Mouse (Mus musculus): Measurements from ENCODE around the gene Dhcr24. TPM values are rescaled to one million over a fixed set of nuclear protein-coding genes. Genes with fewer than 3 reads are reported as not detected.

The Dhcr24 gene
- polyA plus RNA-seq, 1 experiment from 2014 or later, result 6.4 TPM

- no peaks in the 10 kb centered on the region for H3K36me3 ChIP-seq (ENCODE audit: control insufficient read depth, insufficient read depth, low read length)
- H3K27me3 ChIP-seq (replicated peaks; ENCODE audit: control insufficient read depth, insufficient read depth, low read length), result no peaks in the 10 kb centered on the region
- no peak overlapping the region for H3K9ac ChIP-seq (ENCODE audit: low read depth, low read length)
- H3K9me3 ChIP-seq (ENCODE audit: control insufficient read depth, low read length), result no peaks in the 10 kb centered on the region
- WGBS, result 78% methylated on average over 8 of the region's 8 CpGs
- H3K4me2 ChIP-seq (ENCODE audit: low read depth, low read length), result no peak overlapping the region
- ATAC-seq, result no peak
- H3K27ac ChIP-seq (ENCODE audit: low read length), result no peak overlapping the region
- H3K4me1 ChIP-seq (ENCODE audit: control insufficient read depth, insufficient read depth, low read length), result peaks cover 7% of the 10 kb centered on the region
- no peak overlapping the region for H3K4me3 ChIP-seq (ENCODE audit: low read length)
Observed at GRCm38 (mm10) chr4:106613105-106613504, 52.3 kb downstream of the Dhcr24 start.

- no peaks in the 10 kb centered on the region for H3K9me3 ChIP-seq (ENCODE audit: control insufficient read depth, low read length)
- H3K4me3 ChIP-seq (ENCODE audit: low read length), result no peak overlapping the region
- H3K27me3 ChIP-seq (replicated peaks; ENCODE audit: control insufficient read depth, insufficient read depth, low read length), result no peaks in the 10 kb centered on the region
- no peak overlapping the region for H3K27ac ChIP-seq (ENCODE audit: low read length)
- no peak for ATAC-seq
- 64% methylated on average over 3 of the region's 3 CpGs for WGBS
- H3K4me1 ChIP-seq (ENCODE audit: control insufficient read depth, insufficient read depth, low read length), result peaks cover 7% of the 10 kb centered on the region
- no peaks in the 10 kb centered on the region for H3K36me3 ChIP-seq (ENCODE audit: control insufficient read depth, insufficient read depth, low read length)
- H3K9ac ChIP-seq (ENCODE audit: low read depth, low read length), result no peak overlapping the region
- H3K4me2 ChIP-seq (ENCODE audit: low read depth, low read length), result no peak overlapping the region
Observed at GRCm38 (mm10) chr4:106613560-106613959, 52.7 kb downstream of the Dhcr24 start.

- ATAC-seq, result peak; percentile 58
- no peaks in the 10 kb centered on the region for H3K9me3 ChIP-seq (ENCODE audit: control insufficient read depth, low read length)
- WGBS, result 44% methylated on average over 7 of the region's 7 CpGs
- no peak overlapping the region for H3K27ac ChIP-seq (ENCODE audit: low read length)
- H3K27me3 ChIP-seq (replicated peaks; ENCODE audit: control insufficient read depth, insufficient read depth, low read length), result no peaks in the 10 kb centered on the region
- H3K9ac ChIP-seq (ENCODE audit: low read depth, low read length), result peak overlapping the region; percentile 17; the same call in 1 of the 2 replicates
- H3K36me3 ChIP-seq (ENCODE audit: control insufficient read depth, insufficient read depth, low read length), result no peaks in the 10 kb centered on the region
- H3K4me1 ChIP-seq (ENCODE audit: control insufficient read depth, insufficient read depth, low read length), result peaks cover 7% of the 10 kb centered on the region
- no peak overlapping the region for H3K4me2 ChIP-seq (ENCODE audit: low read depth, low read length)
- H3K4me3 ChIP-seq (ENCODE audit: low read length), result no peak overlapping the region
Observed at GRCm38 (mm10) chr4:106614180-106614797, 53.5 kb downstream of the Dhcr24 start.

DNA sequence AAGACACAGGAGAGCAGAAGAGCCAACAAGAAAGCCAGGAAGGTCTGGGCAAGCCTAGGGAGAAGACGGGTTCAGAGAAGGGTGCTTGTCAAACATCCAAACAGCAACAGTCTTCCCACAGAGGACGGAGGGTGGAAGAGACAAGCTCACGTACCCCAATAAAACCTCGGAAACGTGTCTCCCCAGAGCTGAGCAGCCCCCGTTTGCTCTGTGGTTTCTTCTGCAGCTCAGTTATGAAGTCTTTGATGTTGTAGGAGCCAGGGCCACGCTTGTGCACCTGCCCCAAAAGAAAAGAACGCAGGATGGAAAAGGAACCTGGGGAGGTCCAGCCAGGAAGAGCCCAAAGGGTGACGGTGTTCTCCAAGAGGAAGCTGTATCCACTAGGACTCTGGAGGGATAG lies 54.0 kb downstream of the Dhcr24 start:
- Histone ChIP-seq H3K4me3 (ENCODE audit: low read length) (no peak overlapping the region), H3K9ac (ENCODE audit: low read depth, low read length) (no peak overlapping the region), H3K36me3 (ENCODE audit: control insufficient read depth, insufficient read depth, low read length) (no peaks in the 10 kb centered on the region), H3K9me3 (ENCODE audit: control insufficient read depth, low read length) (no peaks in the 10 kb centered on the region), H3K4me2 (ENCODE audit: low read depth, low read length) (no peak overlapping the region), H3K27ac (ENCODE audit: low read length) (no peak overlapping the region), H3K4me1 (ENCODE audit: control insufficient read depth, insufficient read depth, low read length) (peaks cover 7% of the 10 kb centered on the region), H3K27me3 (replicated peaks; ENCODE audit: control insufficient read depth, insufficient read depth, low read length) (no peaks in the 10 kb centered on the region)
- no peak for ATAC-seq
- 86% methylated on average over 9 of the region's 9 CpGs for WGBS

DNA sequence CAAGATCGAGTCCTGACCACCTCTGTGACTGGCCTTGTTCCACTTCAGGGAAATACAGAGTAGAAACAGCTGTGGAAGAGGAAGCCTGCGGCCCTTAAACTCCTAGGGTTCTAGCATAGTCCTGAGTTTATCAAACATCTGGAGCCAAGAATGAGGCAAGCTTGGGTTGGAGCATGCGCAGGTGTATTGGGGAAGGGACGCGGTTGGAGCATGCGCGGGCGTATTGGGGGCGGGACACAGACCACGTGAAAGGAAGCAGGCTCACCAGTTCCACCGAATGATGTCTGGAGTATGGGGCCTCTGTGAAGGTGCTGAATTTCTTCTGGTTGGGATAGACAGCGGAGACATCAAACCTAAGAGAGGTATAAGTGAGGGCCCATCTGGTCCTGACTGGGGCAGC lies 54.8 kb downstream of the Dhcr24 start:
- Histone ChIP-seq H3K27ac (ENCODE audit: low read length) (no peak overlapping the region), H3K9me3 (ENCODE audit: control insufficient read depth, low read length) (no peaks in the 10 kb centered on the region), H3K4me1 (ENCODE audit: control insufficient read depth, insufficient read depth, low read length) (peaks cover 7% of the 10 kb centered on the region), H3K4me2 (ENCODE audit: low read depth, low read length) (no peak overlapping the region), H3K9ac (ENCODE audit: low read depth, low read length) (no peak overlapping the region), H3K27me3 (replicated peaks; ENCODE audit: control insufficient read depth, insufficient read depth, low read length) (no peaks in the 10 kb centered on the region), H3K4me3 (ENCODE audit: low read length) (no peak overlapping the region), H3K36me3 (ENCODE audit: control insufficient read depth, insufficient read depth, low read length) (no peaks in the 10 kb centered on the region)
- no peak for ATAC-seq
- 76% methylated on average over 12 of the region's 12 CpGs for WGBS

GRCm38 (mm10) chr4:106617056-106617455 lies 56.2 kb downstream of the Dhcr24 start, which contains the start of gene Lexm:
TSS of gene Lexm (minus strand) at chr4:106617241.
- no peak within 1 kb of the TSS for H3K9ac ChIP-seq (ENCODE audit: low read depth, low read length)

GRCm38 (mm10) chr4:106618898-106619297 lies 58.1 kb downstream of the Dhcr24 start:
- Histone ChIP-seq H3K9me3 (ENCODE audit: control insufficient read depth, low read length) (no peaks in the 10 kb centered on the region), H3K36me3 (ENCODE audit: control insufficient read depth, insufficient read depth, low read length) (no peaks in the 10 kb centered on the region), H3K27me3 (replicated peaks; ENCODE audit: control insufficient read depth, insufficient read depth, low read length) (peaks cover 14% of the 10 kb centered on the region; the same call in 1 of the 2 replicates), H3K4me2 (ENCODE audit: low read depth, low read length) (no peak overlapping the region), H3K9ac (ENCODE audit: low read depth, low read length) (no peak overlapping the region), H3K4me3 (ENCODE audit: low read length) (no peak overlapping the region), H3K27ac (ENCODE audit: low read length) (peak overlapping the region; percentile 23; the same call in 1 of the 2 replicates), H3K4me1 (ENCODE audit: control insufficient read depth, insufficient read depth, low read length) (peaks cover 15% of the 10 kb centered on the region)
- 77% methylated on average over 4 of the region's 4 CpGs for WGBS
- ATAC-seq, result peak; percentile 36

More at GRCm38 (mm10) chr4:106617056-106617455, 56.2 kb downstream of the Dhcr24 start, which contains the start of gene Lexm:
- H3K4me1 ChIP-seq (ENCODE audit: control insufficient read depth, insufficient read depth, low read length), result peaks cover 12% of the 10 kb centered on the region
- H3K27me3 ChIP-seq (replicated peaks; ENCODE audit: control insufficient read depth, insufficient read depth, low read length), result peaks cover 5% of the 10 kb centered on the region; the same call in 1 of the 2 replicates
- H3K36me3 ChIP-seq (ENCODE audit: control insufficient read depth, insufficient read depth, low read length), result no peaks in the 10 kb centered on the region
- peak within 1 kb of the TSS; percentile 56 for H3K4me2 ChIP-seq (ENCODE audit: low read depth, low read length)
- no peak within 1 kb of the TSS for H3K27ac ChIP-seq (ENCODE audit: low read length)
- no peaks in the 10 kb centered on the region for H3K9me3 ChIP-seq (ENCODE audit: control insufficient read depth, low read length)
- no peak for ATAC-seq
- peak within 1 kb of the TSS; percentile 24; the same call in 1 of the 2 replicates for H3K4me3 ChIP-seq (ENCODE audit: low read length)
- 3% methylated on average over 18 of the region's 19 CpGs for WGBS

GRCm38 (mm10) chr4:106621428-106621827 lies 60.6 kb downstream of the Dhcr24 start:
- H3K9ac ChIP-seq (ENCODE audit: low read depth, low read length), result peak overlapping the region; percentile 67
- H3K36me3 ChIP-seq (ENCODE audit: control insufficient read depth, insufficient read depth, low read length), result no peaks in the 10 kb centered on the region
- peaks cover 15% of the 10 kb centered on the region for H3K4me1 ChIP-seq (ENCODE audit: control insufficient read depth, insufficient read depth, low read length)
- H3K4me2 ChIP-seq (ENCODE audit: low read depth, low read length), result peak overlapping the region; percentile 62
- peak; percentile 88 for ATAC-seq
- peak overlapping the region; percentile 94 for H3K27ac ChIP-seq (ENCODE audit: low read length)
- 54% methylated on average over 3 of the region's 3 CpGs for whole genome bisulfite sequencing
- peak overlapping the region; percentile 50 for H3K4me3 ChIP-seq (ENCODE audit: low read length)
- no peaks in the 10 kb centered on the region for H3K9me3 ChIP-seq (ENCODE audit: control insufficient read depth, low read length)
- H3K27me3 ChIP-seq (replicated peaks; ENCODE audit: control insufficient read depth, insufficient read depth, low read length), result peaks cover 17% of the 10 kb centered on the region; the same call in 1 of the 2 replicates

GRCm38 (mm10) chr4:106622030-106622493 lies 61.2 kb downstream of the Dhcr24 start, which contains the start of gene Ttc22:
TSS of gene Ttc22 (plus strand) at chr4:106622432.
- no peaks in the 10 kb centered on the region for H3K36me3 ChIP-seq (ENCODE audit: control insufficient read depth, insufficient read depth, low read length)
- H3K9me3 ChIP-seq (ENCODE audit: control insufficient read depth, low read length), result no peaks in the 10 kb centered on the region
- ATAC-seq, result peak; percentile 88
- peak within 1 kb of the TSS; percentile 94 for H3K27ac ChIP-seq (ENCODE audit: low read length)
- H3K4me3 ChIP-seq (ENCODE audit: low read length), result peak within 1 kb of the TSS; percentile 50
- peak within 1 kb of the TSS; percentile 67 for H3K9ac ChIP-seq (ENCODE audit: low read depth, low read length)
- H3K4me1 ChIP-seq (ENCODE audit: control insufficient read depth, insufficient read depth, low read length), result peaks cover 13% of the 10 kb centered on the region
- H3K27me3 ChIP-seq (replicated peaks; ENCODE audit: control insufficient read depth, insufficient read depth, low read length), result peaks cover 17% of the 10 kb centered on the region; the same call in 1 of the 2 replicates
- peak within 1 kb of the TSS; percentile 62 for H3K4me2 ChIP-seq (ENCODE audit: low read depth, low read length)
- 14% methylated on average over 16 of the region's 16 CpGs for WGBS
